Mouse (Mus musculus) liver, adult 2 months (tissue): Measurements from ENCODE around the gene Fn3krp. TPM values are rescaled to one million over a fixed set of nuclear protein-coding genes. Genes with fewer than 3 reads are reported as not detected.

ENCODE experiments used
- DNase-seq: peaks from one replicate; pipeline ENCODE4 v3.0.0-alpha.2; 2011; ENCODE audit warnings: low read depth, low spot score; ENCODE audit errors: extremely low read depth
- H3K27ac ChIP-seq: fragments of 200-500 bp; replicated peaks from 2 replicates; pipeline ENCODE4 v1.5.1; 2012; ENCODE audit warnings: low read depth, mild to moderate bottlenecking, control low read depth, inconsistent platforms, low read length; ENCODE audit not compliant: insufficient read depth
- H3K27me3 ChIP-seq: fragments of 200-500 bp; 2 replicates; pipeline ENCODE4 v1.6.1; 2012; ENCODE audit warnings: mild to moderate bottlenecking, moderate library complexity, low read length, inconsistent platforms; ENCODE audit not compliant: control insufficient read depth, insufficient read depth
- H3K36me3 ChIP-seq: fragments of 200-500 bp; 2 replicates; pipeline ENCODE4 v1.6.1; 2012; ENCODE audit warnings: low read length, inconsistent platforms; ENCODE audit not compliant: control insufficient read depth, insufficient read depth
- H3K4me1 ChIP-seq: fragments of 200-500 bp; 2 replicates; pipeline ENCODE4 v1.6.1; 2011; ENCODE audit warnings: low read length; ENCODE audit not compliant: control insufficient read depth, insufficient read depth
- H3K4me3 ChIP-seq: fragments of 200-500 bp; 2 replicates; pipeline ENCODE4 v1.5.1; 2011; ENCODE audit warnings: low read depth, mild to moderate bottlenecking, control low read depth, low read length, moderate library complexity; ENCODE audit not compliant: insufficient read depth
- H3K79me2 ChIP-seq: fragments of 200-500 bp; 2 replicates; pipeline ENCODE4 v1.6.1; 2012; ENCODE audit warnings: inconsistent platforms, mild to moderate bottlenecking, low read length, moderate library complexity; ENCODE audit not compliant: control insufficient read depth, insufficient read depth
- H3K9ac ChIP-seq: fragments of 200-500 bp; 2 replicates; pipeline ENCODE4 v1.6.1; 2012; ENCODE audit warnings: low read depth, mild to moderate bottlenecking, control low read depth, inconsistent platforms, low read length
- CTCF ChIP-seq: fragments of 200-500 bp; IDR thresholded peaks from 2 replicates; pipeline ENCODE4 v1.5.1; 2011; ENCODE audit warnings: low read depth, low read length, control low read depth
- POLR2A ChIP-seq: fragments of 200-500 bp; IDR thresholded peaks from 2 replicates; pipeline ENCODE4 v1.6.1; 2011; ENCODE audit warnings: low read length, control low read depth; ENCODE audit not compliant: insufficient read depth; ENCODE audit errors: extremely low read depth
- WGBS: fragments of 180-500 bp; shearing (Covaris S2); methylation state at CpG from one replicate; pipeline ENCODE4 v1.1.7; 2018; 5-methylcytosine and 5-hydroxymethylcytosine counted together
- polyA plus RNA-seq: library from polyadenylated mRNA; depleted of rRNA; stranded (reverse); fragments of >200 nt; gene quantifications from 2 replicates; pipeline ENCODE4 v1.2.3, GENCODE M21; 2012; rRNA removed
- total RNA-seq: library from RNA; depleted of rRNA; stranded (reverse); fragments of >200 nt; gene quantifications from 2 replicates; pipeline ENCODE4 v1.2.3, GENCODE M21; 2014; rRNA removed

Fn3krp gene
- total and polyA plus RNA-seq, 2 experiments = 5.5 to 12.7 TPM

- 12% methylated on average over 9 of the region's 9 CpGs for WGBS
- DNase-seq = peak; percentile 59
- no peaks in the 10 kb centered on the region; the same call in 1 of the 2 replicates for H3K36me3 ChIP-seq
- H3K79me2 ChIP-seq = no peaks in the 10 kb centered on the region
- no peak overlapping the region for H3K27ac ChIP-seq
- H3K4me3 ChIP-seq = no peak overlapping the region
- TF ChIP-seq POLR2A (no peak), CTCF (peak; percentile 91)
- no peaks in the 10 kb centered on the region for H3K27me3 ChIP-seq
- no peaks in the 10 kb centered on the region for H3K4me1 ChIP-seq
- H3K9ac ChIP-seq = peak overlapping the region; percentile 32; the same call in 1 of the 2 replicates
Measured at GRCm38 (mm10) chr11:121475699-121476415, 54.7 kb downstream of the Fn3krp start.

DNA sequence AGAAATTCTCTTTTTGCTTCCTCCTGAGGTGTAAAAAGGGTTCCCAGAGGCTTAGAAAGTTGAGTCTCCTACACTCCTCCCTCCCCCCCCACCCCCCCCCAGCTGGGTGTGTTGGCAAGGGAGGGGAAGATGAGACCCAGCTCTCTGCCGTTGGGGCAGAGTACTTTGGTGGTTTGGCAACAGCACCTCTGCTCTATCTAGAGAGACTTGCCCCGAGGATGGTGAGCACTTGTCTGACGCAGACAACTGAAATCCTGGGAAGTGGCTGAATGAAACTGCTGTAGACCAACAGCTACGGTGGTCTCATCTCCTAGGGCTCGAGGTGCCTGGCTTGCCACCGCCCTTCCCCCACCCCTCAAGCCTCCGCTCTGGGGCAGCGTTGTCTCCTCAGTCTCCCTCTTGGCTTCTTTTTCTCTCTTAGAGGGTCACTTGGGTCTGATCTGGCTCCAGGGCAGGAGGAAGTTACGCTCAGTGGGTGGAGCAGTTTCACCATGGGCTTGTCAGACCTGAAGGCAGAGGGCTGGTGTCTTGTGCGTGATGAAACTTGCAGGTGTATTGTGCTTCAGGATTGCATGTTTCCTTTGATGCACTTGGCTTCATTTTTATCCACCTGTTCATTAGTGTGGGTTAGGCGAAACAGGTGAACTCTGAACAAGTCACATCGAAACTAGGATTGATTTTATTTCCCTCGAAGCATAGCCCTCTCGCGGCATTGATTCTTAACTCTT is 58.4 kb downstream of the Fn3krp start:
- no peaks in the 10 kb centered on the region for H3K4me1 ChIP-seq
- H3K9ac ChIP-seq = no peak overlapping the region
- TF ChIP-seq CTCF (no peak), POLR2A (no peak)
- H3K27me3 ChIP-seq = no peaks in the 10 kb centered on the region
- 85% methylated on average over 15 of the region's 15 CpGs for WGBS
- H3K27ac ChIP-seq = no peak overlapping the region
- peaks cover 7% of the 10 kb centered on the region; the same call in 1 of the 2 replicates for H3K79me2 ChIP-seq
- no peaks in the 10 kb centered on the region; the same call in 1 of the 2 replicates for H3K36me3 ChIP-seq
- no peak for DNase-seq
- H3K4me3 ChIP-seq = no peak overlapping the region

Other genes with a start within 250 kb of the Fn3krp start
- gene Hexdc, start 217.0 kb upstream of the Fn3krp start, total RNA-seq = 6.1 and 7.5 TPM in 2 replicates
- 7.4 and 11.6 TPM in 2 replicates for gene Hexdc, start 217.0 kb upstream of the Fn3krp start, polyA plus RNA-seq
- 5.4 and 7.9 TPM in 2 replicates for gene Ogfod3, start 216.7 kb upstream of the Fn3krp start, total RNA-seq
- 8.2 and 8.6 TPM in 2 replicates for gene Ogfod3, start 216.7 kb upstream of the Fn3krp start, polyA plus RNA-seq
- gene Cybc1, start 192.1 kb upstream of the Fn3krp start, total RNA-seq = 8.0 TPM in 2 replicates
- 8.2 and 10.9 TPM in 2 replicates for gene Cybc1, start 192.1 kb upstream of the Fn3krp start, polyA plus RNA-seq
- 39.8 and 44.3 TPM in 2 replicates for gene Narf, start 184.1 kb upstream of the Fn3krp start, total RNA-seq
- 39.5 and 45.3 TPM in 2 replicates for gene Narf, start 184.1 kb upstream of the Fn3krp start, polyA plus RNA-seq
- 4.3 and 6.4 TPM in 2 replicates for gene Foxk2, start 161.4 kb upstream of the Fn3krp start, total RNA-seq
- gene Foxk2, start 161.4 kb upstream of the Fn3krp start, polyA plus RNA-seq = 12.2 and 17.5 TPM in 2 replicates
- 27.6 and 30.0 TPM in 2 replicates for gene Wdr45b, start 67.0 kb upstream of the Fn3krp start, total RNA-seq
- 34.8 and 45.1 TPM in 2 replicates for gene Wdr45b, start 67.0 kb upstream of the Fn3krp start, polyA plus RNA-seq
- 0.67 and 0.74 TPM in 2 replicates for gene Rab40b, start 33.1 kb upstream of the Fn3krp start, total RNA-seq
- 0.57 and 0.87 TPM in 2 replicates for gene Rab40b, start 33.1 kb upstream of the Fn3krp start, polyA plus RNA-seq
- gene Fn3k, start 13.5 kb downstream of the Fn3krp start, total RNA-seq = 12.0 and 13.4 TPM in 2 replicates
- gene Fn3k, start 13.5 kb downstream of the Fn3krp start, polyA plus RNA-seq = 17.1 and 18.5 TPM in 2 replicates
- gene Tbcd, start 30.5 kb downstream of the Fn3krp start, total RNA-seq = 23.5 and 27.6 TPM in 2 replicates
- gene Tbcd, start 30.5 kb downstream of the Fn3krp start, polyA plus RNA-seq = 31.8 and 33.4 TPM in 2 replicates
- 1.0 and 2.8 TPM in 2 replicates for gene Zfp750, start 97.9 kb downstream of the Fn3krp start, total RNA-seq
- 2.7 and 3.5 TPM in 2 replicates for gene Zfp750, start 97.9 kb downstream of the Fn3krp start, polyA plus RNA-seq